Mouse (Mus musculus): Measurements from ENCODE around the gene Zdhhc4.

Gene Zdhhc4

GRCm38 (mm10) chr5:143328690-143329495 lies at the start of gene Zdhhc4:
Zdhhc4 (minus strand) TSS chr5:143329256.
- peak; percentile 95 to 97 for DNase-seq

GRCm38 (mm10) chr5:143376156-143376555 lies 47.1 kb upstream of the Zdhhc4 start:
- DNase-seq = no peak

GRCm38 (mm10) chr5:143375242-143375641 lies 46.2 kb upstream of the Zdhhc4 start:
- peak; percentile 80 to 83 for DNase-seq

- DNase-seq = peak; percentile 42 to 52
These were observed 43.8 kb upstream of the Zdhhc4 start for GRCm38 (mm10) chr5:143372818-143373217.

GRCm38 (mm10) chr5:143371146-143371510 lies 42.1 kb upstream of the Zdhhc4 start:
- DNase-seq = no peak

- DNase-seq = peak; percentile 45 to 57
These were observed 41.5 kb upstream of the Zdhhc4 start for GRCm38 (mm10) chr5:143370416-143371145.

GRCm38 (mm10) chr5:143369611-143370255 lies 40.7 kb upstream of the Zdhhc4 start:
- peak; percentile 36 to 71 for DNase-seq

- peak; percentile 55 to 66 for DNase-seq
These were observed 38.9 kb upstream of the Zdhhc4 start for GRCm38 (mm10) chr5:143367931-143368330.

GRCm38 (mm10) chr5:143363678-143364615 lies 34.9 kb upstream of the Zdhhc4 start:
- DNase-seq = peak; percentile 26 to 61

- DNase-seq = no peak
These were observed 32.4 kb upstream of the Zdhhc4 start for GRCm38 (mm10) chr5:143361428-143361827.

- DNase-seq = peak in 1 of 2 experiments; percentile 30
These were observed 30.9 kb upstream of the Zdhhc4 start for GRCm38 (mm10) chr5:143360000-143360399.

GRCm38 (mm10) chr5:143359263-143359662 lies 30.2 kb upstream of the Zdhhc4 start:
- no peak for DNase-seq

GRCm38 (mm10) chr5:143357564-143357963 lies 28.5 kb upstream of the Zdhhc4 start:
- peak in 1 of 2 experiments; percentile 20 for DNase-seq

- DNase-seq = no peak
These were observed 27.8 kb upstream of the Zdhhc4 start, which contains the start of gene Grid2ip for GRCm38 (mm10) chr5:143356686-143357388. Grid2ip (plus strand) TSS chr5:143357338.

GRCm38 (mm10) chr5:143356017-143356416 lies 27.0 kb upstream of the Zdhhc4 start:
- DNase-seq = no peak

- DNase-seq = no peak
These were observed 17.3 kb upstream of the Zdhhc4 start for GRCm38 (mm10) chr5:143346367-143346766.

- no peak for DNase-seq
These were observed 10.5 kb upstream of the Zdhhc4 start for GRCm38 (mm10) chr5:143339603-143340002.

GRCm38 (mm10) chr5:143336559-143336958 lies 7.5 kb upstream of the Zdhhc4 start:
- no peak for DNase-seq

- DNase-seq = no peak
These were observed 6.0 kb upstream of the Zdhhc4 start for GRCm38 (mm10) chr5:143335089-143335460.

- no peak for DNase-seq
These were observed 5.5 kb upstream of the Zdhhc4 start for GRCm38 (mm10) chr5:143334418-143335088.

GRCm38 (mm10) chr5:143333872-143334271 lies 4.8 kb upstream of the Zdhhc4 start:
- DNase-seq = peak; percentile 81 to 89

Measured in cerebellum, postnatal 25 days (tissue).